Mouse (Mus musculus) intestine, embryonic 15.5 days (tissue): ENCODE measurements around the gene Fut4. TPM values are rescaled to one million over a fixed set of nuclear protein-coding genes. Genes with fewer than 3 reads are reported as not detected.

Source experiments
- ATAC-seq: fragments of 200-750 bp; cut with Nextera tagmentation; 2 replicates; pipeline ENCODE4 v1.8.0; 2017; ENCODE audit warnings: moderate TSS enrichment, moderate library complexity
- H3K27ac ChIP-seq: fragments of 300-500 bp; sonication (generic); 2 replicates; pipeline ENCODE4 v1.5.1; 2015; ENCODE audit warnings: mild to moderate bottlenecking, inconsistent platforms
- H3K27me3 ChIP-seq: fragments of 300-500 bp; sonication (generic); replicated peaks from 2 replicates; pipeline ENCODE4 v1.6.1; 2015; ENCODE audit warnings: inconsistent platforms
- H3K36me3 ChIP-seq: fragments of 300-500 bp; sonication (generic); 2 replicates; pipeline ENCODE4 v1.6.1; 2015; ENCODE audit warnings: inconsistent platforms
- H3K4me1 ChIP-seq: fragments of 300-500 bp; sonication (generic); replicated peaks from 2 replicates; pipeline ENCODE4 v1.6.1; 2015; ENCODE audit warnings: inconsistent platforms
- H3K4me2 ChIP-seq: fragments of 300-500 bp; sonication (generic); replicated peaks from 2 replicates; pipeline ENCODE4 v1.6.1; 2015; ENCODE audit warnings: mild to moderate bottlenecking, inconsistent platforms
- H3K4me3 ChIP-seq: fragments of 300-500 bp; sonication (generic); replicated peaks from 2 replicates; pipeline ENCODE4 v1.5.1; 2015; ENCODE audit warnings: inconsistent platforms
- H3K9ac ChIP-seq: fragments of 300-500 bp; sonication (generic); 2 replicates; pipeline ENCODE4 v1.6.1; 2015; ENCODE audit warnings: inconsistent platforms
- H3K9me3 ChIP-seq: fragments of 300-500 bp; sonication (generic); 2 replicates; pipeline ENCODE4 v1.6.1; 2016; ENCODE audit warnings: inconsistent platforms
- WGBS: fragments of 180-500 bp; shearing (Covaris S2); methylation state at CpG from one replicate; pipeline ENCODE4 v1.1.7; 2015; 5-methylcytosine and 5-hydroxymethylcytosine counted together
- polyA plus RNA-seq: library from polyadenylated mRNA; unstranded; fragments of >200 nt; fragmentation: Nextera tagmentation; extraction: Ambion mirVana; gene quantifications from 2 replicates; pipeline ENCODE4 v1.2.1, GENCODE M21; 2015

Fut4 gene
- 5.3 and 5.4 TPM in 2 replicates for polyA plus RNA-seq

DNA sequence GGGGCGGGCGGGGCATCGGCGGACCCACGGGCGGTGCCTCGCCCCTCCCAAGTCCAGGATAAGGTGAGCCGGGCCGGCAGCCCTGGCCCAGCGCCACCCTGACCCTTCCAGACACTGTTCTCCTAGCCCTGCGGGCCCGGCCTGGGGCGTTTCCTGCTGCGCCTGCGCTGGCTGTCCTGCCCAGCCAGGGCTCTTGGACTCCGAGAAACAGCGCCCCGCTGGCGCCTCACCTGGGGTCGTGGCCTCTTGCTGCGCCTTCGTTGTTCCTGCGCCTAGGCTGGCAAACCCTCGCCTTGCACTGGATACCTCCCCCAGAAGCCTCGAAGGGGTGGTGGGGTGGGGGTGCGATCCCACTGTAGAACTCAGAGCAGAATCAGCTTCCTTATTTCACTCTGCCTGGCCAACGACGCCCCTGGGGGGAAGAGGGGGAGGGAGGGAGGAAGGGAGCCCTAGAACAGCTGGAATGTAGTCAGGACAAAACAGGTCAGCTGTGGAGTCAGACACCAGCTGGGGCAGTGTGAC lies at the start of gene Fut4:
Gene Fut4 (minus strand): TSS at position 393 of the 522 bp plus-strand sequence.
- peak within 1 kb of the TSS; percentile 64 for H3K9ac ChIP-seq
- H3K9me3 ChIP-seq = no peaks in the 10 kb centered on the region
- H3K27me3 ChIP-seq = no peaks in the 10 kb centered on the region
- H3K27ac ChIP-seq = peak within 1 kb of the TSS; percentile 42; the same call in 1 of the 2 replicates
- H3K4me1 ChIP-seq = peaks cover 10% of the 10 kb centered on the region
- H3K36me3 ChIP-seq = no peaks in the 10 kb centered on the region
- peak within 1 kb of the TSS; percentile 98 for H3K4me2 ChIP-seq
- peak within 1 kb of the TSS; percentile 59 for H3K4me3 ChIP-seq
- ATAC-seq = peak; percentile 87
- under 1% methylated on average over 28 of the region's 28 CpGs for WGBS

DNA sequence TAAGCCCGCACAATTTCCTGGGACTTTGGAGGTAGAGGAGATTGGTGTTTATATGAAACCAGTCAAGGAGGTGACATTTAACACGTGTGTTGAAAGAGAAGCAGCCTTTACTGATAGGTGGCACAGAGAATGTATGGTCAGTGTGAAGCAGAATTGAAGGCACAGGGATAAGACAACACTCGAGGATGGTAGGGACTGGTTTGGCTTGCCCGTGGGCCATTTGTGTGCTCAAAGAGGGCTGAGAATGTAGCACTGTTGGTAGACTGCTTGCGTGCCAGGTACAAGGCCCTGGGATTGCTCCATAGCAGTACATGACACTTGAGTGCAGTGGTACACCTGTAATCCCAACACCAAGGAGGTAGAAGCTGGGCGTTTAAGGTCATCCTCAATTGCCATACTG lies 35.2 kb upstream of the Fut4 start:
- no peak overlapping the region for H3K27ac ChIP-seq
- no peak overlapping the region for H3K4me2 ChIP-seq
- H3K4me1 ChIP-seq = no peaks in the 10 kb centered on the region
- no peaks in the 10 kb centered on the region for H3K36me3 ChIP-seq
- no peaks in the 10 kb centered on the region for H3K9me3 ChIP-seq
- WGBS = 91% methylated on average over 6 of the region's 6 CpGs
- ATAC-seq = no peak
- H3K27me3 ChIP-seq = no peaks in the 10 kb centered on the region
- H3K4me3 ChIP-seq = no peak overlapping the region
- H3K9ac ChIP-seq = no peak overlapping the region

DNA sequence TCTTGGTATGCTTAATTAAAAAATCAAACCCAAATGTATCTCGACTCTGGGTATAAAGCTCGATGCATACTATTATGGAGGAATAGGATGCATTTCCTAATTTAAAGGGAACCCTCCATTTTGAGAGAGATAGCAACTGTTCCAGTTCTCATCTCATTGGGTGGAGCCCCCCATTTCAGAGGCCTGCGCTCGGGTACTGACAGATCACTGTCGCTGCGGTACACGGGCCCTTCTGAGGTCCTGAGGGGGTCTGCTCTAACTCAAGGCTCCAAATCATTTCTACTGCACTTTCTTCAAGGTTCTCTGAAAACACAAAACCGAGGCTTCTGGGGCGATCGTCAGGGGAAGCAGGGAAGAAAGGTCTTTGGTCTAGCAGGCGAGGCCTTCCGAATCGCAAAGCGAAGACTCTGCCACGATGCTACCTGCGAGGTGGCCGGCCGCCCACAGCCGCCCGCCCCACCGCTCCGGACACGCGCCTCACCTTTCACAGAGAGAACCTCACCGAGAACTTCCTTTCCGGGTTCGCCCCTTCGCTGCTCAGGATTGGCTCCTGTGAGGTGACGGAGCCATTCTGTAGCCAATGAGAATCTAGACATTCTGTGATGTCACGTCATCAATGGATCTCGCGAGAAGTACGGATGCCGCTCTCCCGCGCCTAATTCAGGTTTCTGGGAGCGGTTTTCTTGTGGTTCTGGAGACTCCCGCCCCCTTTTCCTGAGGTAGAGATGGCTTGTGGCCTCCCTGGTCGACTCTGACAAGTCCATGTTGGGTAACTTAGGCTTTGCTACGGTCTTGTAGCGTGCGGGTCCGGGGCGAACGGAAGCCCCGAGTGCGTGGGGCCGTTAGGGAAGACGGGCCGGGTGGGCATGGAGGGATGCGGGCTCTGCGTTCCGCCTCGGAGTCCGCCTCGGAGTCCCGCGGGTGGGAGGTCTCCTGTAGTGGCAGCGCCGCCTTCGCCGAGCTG lies 32.1 kb upstream of the Fut4 start, which contains the start of the genes Mre11a and Ankrd49:
Gene Mre11a (plus strand): TSS at position 616 of the 964 bp plus-strand sequence.
Gene Ankrd49 (minus strand): TSS at position 818 of the 964 bp plus-strand sequence.
- Histone ChIP-seq H3K27ac (peak within 1 kb of the TSS; percentile 97), H3K9me3 (no peaks in the 10 kb centered on the region), H3K4me3 (peak within 1 kb of the TSS; percentile 67), H3K4me1 (no peaks in the 10 kb centered on the region), H3K9ac (peak within 1 kb of the TSS; percentile 85), H3K4me2 (peak within 1 kb of the TSS; percentile 64), H3K27me3 (no peaks in the 10 kb centered on the region), H3K36me3 (no peaks in the 10 kb centered on the region; the same call in 1 of the 2 replicates)
- under 1% methylated on average over 62 of the region's 62 CpGs for WGBS
- ATAC-seq = peak; percentile 100

DNA sequence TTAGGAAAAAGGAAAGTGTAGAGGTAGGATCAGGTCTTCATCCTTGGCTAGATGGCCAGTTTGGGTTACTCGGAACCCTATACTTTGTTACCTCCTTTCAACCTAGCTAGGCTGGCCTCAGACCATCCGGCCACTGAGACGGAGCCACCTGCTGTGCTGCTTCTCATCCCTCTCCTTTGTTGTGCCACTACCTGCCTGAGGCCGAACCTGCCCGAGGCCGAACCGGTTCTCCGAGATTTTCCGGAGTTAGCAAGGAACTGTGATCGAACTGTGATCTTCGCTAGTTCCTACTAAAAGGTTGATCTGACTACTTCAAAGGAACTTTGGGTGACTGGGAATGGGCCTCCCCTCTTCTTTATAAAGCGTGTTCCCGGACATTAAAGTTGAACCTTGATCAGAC lies 26.1 kb upstream of the Fut4 start:
- Histone ChIP-seq H3K27me3 (no peaks in the 10 kb centered on the region), H3K9me3 (no peaks in the 10 kb centered on the region), H3K4me1 (0 out of 2 replicates have a peak, but pooled peaks cover 2% of the 10 kb centered on the region), H3K9ac (no peak overlapping the region), H3K4me3 (no peak overlapping the region), H3K27ac (no peak overlapping the region), H3K36me3 (no peaks in the 10 kb centered on the region; the same call in 1 of the 2 replicates), H3K4me2 (no peak overlapping the region)
- ATAC-seq = 0 out of 2 replicates have a peak, but pooled peaks have one; percentile 28
- 29% methylated on average over 13 of the region's 13 CpGs for WGBS

DNA sequence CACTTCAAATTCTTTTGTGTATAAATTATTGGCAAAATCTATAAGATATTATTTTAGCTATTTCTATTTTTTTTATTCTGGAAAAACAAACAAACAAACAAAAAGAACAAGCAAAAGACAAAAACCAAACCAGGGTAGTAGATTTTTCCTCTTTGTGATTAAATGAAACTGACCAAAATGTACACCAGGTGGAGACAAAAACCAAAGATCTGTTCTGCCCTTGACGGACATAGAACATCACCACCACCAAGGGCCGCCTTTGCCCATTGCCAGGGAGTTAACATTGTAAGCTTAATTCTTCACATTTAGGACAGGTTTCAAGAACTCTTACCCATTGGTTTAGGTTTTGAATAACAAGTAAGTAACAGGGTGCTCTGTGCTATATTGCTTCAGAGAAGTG lies 21.6 kb upstream of the Fut4 start:
- no peak overlapping the region for H3K27ac ChIP-seq
- H3K36me3 ChIP-seq = no peaks in the 10 kb centered on the region
- ATAC-seq = no peak
- no peak overlapping the region for H3K4me3 ChIP-seq
- no peak overlapping the region for H3K4me2 ChIP-seq
- H3K9me3 ChIP-seq = no peaks in the 10 kb centered on the region
- H3K9ac ChIP-seq = no peak overlapping the region
- H3K27me3 ChIP-seq = no peaks in the 10 kb centered on the region; the same call in none of the 2 replicates
- 49% methylated on average over 2 of the region's 2 CpGs for WGBS
- peaks cover 6% of the 10 kb centered on the region; the same call in 1 of the 2 replicates for H3K4me1 ChIP-seq

DNA sequence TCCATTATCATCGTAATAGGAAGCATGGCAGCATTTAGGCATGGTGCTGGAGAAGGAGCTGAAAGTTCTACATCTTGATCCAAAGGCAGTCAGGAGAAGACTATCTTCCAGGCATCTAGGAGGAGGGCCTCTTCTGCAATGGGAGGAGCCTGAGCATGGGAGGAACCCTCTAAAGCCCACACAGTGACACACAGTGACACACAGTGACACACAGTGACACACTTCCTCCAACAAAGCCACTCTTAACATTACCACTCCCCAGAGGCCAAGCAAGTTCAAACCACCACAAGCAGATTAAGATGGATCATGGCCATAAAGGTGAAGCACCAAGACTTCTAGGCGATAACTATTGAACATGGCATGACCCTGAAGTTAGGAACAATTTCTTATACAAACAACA lies 19.9 kb upstream of the Fut4 start:
- H3K27me3 ChIP-seq = no peaks in the 10 kb centered on the region; the same call in none of the 2 replicates
- H3K9me3 ChIP-seq = no peaks in the 10 kb centered on the region
- H3K4me2 ChIP-seq = no peak overlapping the region
- no peak overlapping the region for H3K4me3 ChIP-seq
- no peak overlapping the region for H3K27ac ChIP-seq
- no peaks in the 10 kb centered on the region for H3K36me3 ChIP-seq
- H3K9ac ChIP-seq = no peak overlapping the region
- H3K4me1 ChIP-seq = peaks cover 4% of the 10 kb centered on the region; the same call in 1 of the 2 replicates
- 90% methylated on average over 2 of the region's 2 CpGs for WGBS
- no peak for ATAC-seq

DNA sequence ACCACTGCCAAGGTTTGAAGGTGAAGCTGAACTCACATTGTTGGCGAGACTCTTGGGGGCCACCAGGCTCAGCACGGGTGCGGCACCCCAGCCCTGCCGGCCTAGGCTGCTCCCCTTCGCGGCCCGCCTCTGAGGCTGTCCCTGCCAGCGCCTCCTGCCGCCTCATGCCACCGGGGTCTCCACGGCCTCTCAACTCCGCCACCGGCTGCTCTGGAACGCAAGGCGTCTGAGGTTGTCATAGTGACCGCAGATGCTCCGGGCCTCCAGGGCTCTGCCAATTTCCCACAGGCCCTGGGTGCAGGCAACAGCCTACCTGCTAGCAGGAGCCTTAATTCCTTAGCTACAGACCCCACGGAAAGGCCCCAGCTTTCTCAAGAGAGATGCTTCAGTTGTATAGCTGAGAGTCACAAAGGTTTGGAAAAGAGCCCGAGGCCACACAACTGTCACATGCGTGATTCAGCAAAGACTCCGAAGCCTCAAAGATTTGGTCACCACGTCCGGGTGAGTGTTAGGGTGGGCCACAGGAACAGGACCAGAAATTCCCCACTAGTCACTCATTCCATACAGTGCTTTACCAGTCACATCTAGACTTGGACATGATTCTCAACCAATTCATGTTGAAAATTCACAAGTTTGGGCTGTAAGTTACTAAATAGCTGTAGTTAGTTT lies 18.7 kb upstream of the Fut4 start, which contains the start of gene 1700012B09Rik:
Gene 1700012B09Rik (minus strand): TSS at position 228 of the 669 bp plus-strand sequence.
- WGBS = 21% methylated on average over 23 of the region's 23 CpGs
- no peak within 1 kb of the TSS for H3K4me2 ChIP-seq
- ATAC-seq = no peak

DNA sequence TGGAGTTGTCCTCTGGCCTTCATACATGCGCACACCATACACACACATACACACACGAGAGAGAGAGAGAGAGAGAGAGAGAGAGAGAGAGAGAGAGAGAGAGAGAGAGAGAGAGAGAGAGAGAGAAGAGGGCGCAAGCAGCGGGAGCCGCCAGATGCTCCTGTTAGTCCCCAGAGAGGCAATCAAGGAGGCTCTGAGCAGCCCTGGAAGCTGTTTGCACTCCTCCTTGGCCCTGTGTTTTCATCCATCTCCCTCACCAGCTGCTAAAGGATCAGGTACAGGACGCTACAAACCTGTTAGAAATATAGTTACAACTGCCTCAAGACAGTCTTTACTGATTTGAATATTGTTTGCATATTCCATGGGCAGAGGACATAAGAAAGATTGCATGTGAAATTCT lies 17.6 kb upstream of the Fut4 start:
- no peak overlapping the region for H3K27ac ChIP-seq
- H3K4me3 ChIP-seq = no peak overlapping the region
- no peaks in the 10 kb centered on the region for H3K36me3 ChIP-seq
- H3K9me3 ChIP-seq = no peaks in the 10 kb centered on the region
- no peaks in the 10 kb centered on the region; the same call in none of the 2 replicates for H3K27me3 ChIP-seq
- no peak overlapping the region for H3K4me2 ChIP-seq
- H3K4me1 ChIP-seq = peaks cover 4% of the 10 kb centered on the region; the same call in 1 of the 2 replicates
- ATAC-seq = no peak
- H3K9ac ChIP-seq = no peak overlapping the region
- WGBS = 43% methylated on average over 6 of the region's 6 CpGs

More for the DNA sequence above, 18.7 kb upstream of the Fut4 start, which contains the start of gene 1700012B09Rik:
- no peaks in the 10 kb centered on the region; the same call in none of the 2 replicates for H3K27me3 ChIP-seq
- H3K9me3 ChIP-seq = no peaks in the 10 kb centered on the region
- no peaks in the 10 kb centered on the region for H3K36me3 ChIP-seq
- no peak within 1 kb of the TSS for H3K4me3 ChIP-seq
- H3K27ac ChIP-seq = no peak within 1 kb of the TSS
- H3K9ac ChIP-seq = no peak within 1 kb of the TSS
- peaks cover 4% of the 10 kb centered on the region; the same call in 1 of the 2 replicates for H3K4me1 ChIP-seq

DNA sequence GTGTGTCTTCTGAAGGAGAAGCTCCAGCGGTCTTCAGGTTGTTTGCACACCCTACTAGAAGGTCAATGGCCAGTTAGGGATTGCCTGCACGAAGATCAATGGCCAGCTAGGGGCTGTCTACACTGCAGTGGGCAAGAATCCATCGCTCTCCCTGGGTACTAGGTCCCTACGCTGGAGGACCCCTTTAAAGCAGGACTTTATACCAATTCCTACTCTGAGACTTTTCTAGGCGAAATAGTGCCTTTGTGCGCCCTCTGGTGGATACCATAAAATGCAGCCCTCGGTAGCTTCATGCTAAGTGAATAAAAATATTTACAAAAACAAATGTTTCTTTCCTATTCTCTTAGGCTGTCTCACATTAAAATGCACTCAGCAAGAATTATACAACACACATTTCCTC lies 12.6 kb upstream of the Fut4 start:
- ATAC-seq = no peak

DNA sequence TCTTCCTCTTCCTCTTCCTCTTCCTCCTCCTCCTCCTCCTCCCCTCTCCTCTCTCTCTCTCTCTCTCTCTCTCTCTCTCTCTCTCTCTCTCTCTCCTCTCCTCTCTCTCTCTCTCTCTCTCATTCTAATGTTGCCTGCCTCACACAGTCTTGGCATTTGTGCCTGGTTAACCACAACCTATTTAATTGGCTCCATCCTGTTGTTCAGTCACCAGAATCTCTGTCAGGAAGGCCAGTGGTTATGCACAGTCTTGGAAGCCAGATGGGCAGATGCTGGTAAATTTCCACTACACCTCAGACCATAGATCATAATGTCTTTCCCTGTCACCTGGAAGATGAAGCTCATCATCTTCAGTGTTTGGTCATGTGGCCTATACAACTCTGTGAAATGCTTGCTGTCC lies 7.1 kb upstream of the Fut4 start:
- H3K27me3 ChIP-seq = no peaks in the 10 kb centered on the region
- no peaks in the 10 kb centered on the region for H3K9me3 ChIP-seq
- no peak overlapping the region for H3K4me3 ChIP-seq
- no peak overlapping the region for H3K4me2 ChIP-seq
- no peaks in the 10 kb centered on the region for H3K36me3 ChIP-seq
- ATAC-seq = no peak
- no peak overlapping the region for H3K9ac ChIP-seq
- H3K27ac ChIP-seq = no peak overlapping the region
- no peaks in the 10 kb centered on the region for H3K4me1 ChIP-seq

More for the DNA sequence above, 12.6 kb upstream of the Fut4 start:
- no peak overlapping the region for H3K4me2 ChIP-seq
- no peaks in the 10 kb centered on the region for H3K9me3 ChIP-seq
- no peak overlapping the region for H3K4me3 ChIP-seq
- no peaks in the 10 kb centered on the region for H3K27me3 ChIP-seq
- no peaks in the 10 kb centered on the region for H3K36me3 ChIP-seq
- H3K9ac ChIP-seq = no peak overlapping the region
- WGBS = 21% methylated on average over 7 of the region's 7 CpGs
- no peaks in the 10 kb centered on the region for H3K4me1 ChIP-seq
- no peak overlapping the region for H3K27ac ChIP-seq

DNA sequence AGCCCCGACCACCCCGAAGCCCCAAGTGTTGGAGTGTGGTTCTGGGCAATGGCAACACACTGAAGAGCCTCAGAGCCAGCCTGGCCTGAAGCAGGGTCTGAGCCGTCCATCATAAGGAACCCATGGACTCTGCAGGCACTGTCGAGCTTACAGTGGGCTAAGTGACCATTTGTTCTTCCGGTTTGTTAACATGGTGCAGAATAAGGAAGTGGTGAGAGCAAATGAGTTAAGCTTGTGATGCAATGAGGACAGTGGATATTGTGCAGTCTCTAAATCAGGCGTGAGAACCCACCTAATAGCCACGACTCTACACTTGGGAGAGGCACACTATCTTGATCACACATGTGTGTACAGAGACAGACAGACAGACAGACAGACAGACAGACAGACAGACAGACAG lies 6.4 kb upstream of the Fut4 start:
- Histone ChIP-seq H3K9ac (no peak overlapping the region), H3K27ac (no peak overlapping the region), H3K4me3 (no peak overlapping the region), H3K36me3 (no peaks in the 10 kb centered on the region), H3K9me3 (no peaks in the 10 kb centered on the region), H3K27me3 (no peaks in the 10 kb centered on the region), H3K4me1 (no peaks in the 10 kb centered on the region), H3K4me2 (no peak overlapping the region)
- WGBS = 56% methylated on average over 7 of the region's 7 CpGs
- ATAC-seq = no peak

DNA sequence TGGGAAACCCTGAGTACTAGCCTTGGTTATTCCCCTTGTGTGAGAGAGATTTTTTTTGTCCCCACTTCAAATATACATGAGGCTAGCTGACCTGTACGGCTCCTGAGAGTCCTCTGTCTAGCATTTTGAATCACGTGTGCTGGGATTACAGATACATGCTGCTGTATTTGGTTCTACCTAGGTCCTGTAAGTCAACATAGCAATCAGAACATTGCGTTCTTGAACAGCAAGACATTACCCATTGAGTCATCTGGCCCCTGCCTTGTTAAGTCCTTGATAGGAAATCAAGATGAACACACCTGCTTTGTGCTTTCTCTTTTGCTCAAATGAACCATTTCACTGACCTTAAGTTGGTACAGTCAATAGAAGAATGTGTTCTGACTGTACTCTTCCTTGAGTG lies 2.3 kb upstream of the Fut4 start:
- H3K27me3 ChIP-seq = no peaks in the 10 kb centered on the region
- H3K4me1 ChIP-seq = peaks cover 10% of the 10 kb centered on the region
- 72% methylated on average over 3 of the region's 3 CpGs for WGBS
- H3K27ac ChIP-seq = no peak overlapping the region
- H3K36me3 ChIP-seq = no peaks in the 10 kb centered on the region
- H3K9ac ChIP-seq = no peak overlapping the region
- no peak overlapping the region for H3K4me2 ChIP-seq
- no peak for ATAC-seq
- no peaks in the 10 kb centered on the region for H3K9me3 ChIP-seq
- H3K4me3 ChIP-seq = no peak overlapping the region
